In the genomic region with DNA sequence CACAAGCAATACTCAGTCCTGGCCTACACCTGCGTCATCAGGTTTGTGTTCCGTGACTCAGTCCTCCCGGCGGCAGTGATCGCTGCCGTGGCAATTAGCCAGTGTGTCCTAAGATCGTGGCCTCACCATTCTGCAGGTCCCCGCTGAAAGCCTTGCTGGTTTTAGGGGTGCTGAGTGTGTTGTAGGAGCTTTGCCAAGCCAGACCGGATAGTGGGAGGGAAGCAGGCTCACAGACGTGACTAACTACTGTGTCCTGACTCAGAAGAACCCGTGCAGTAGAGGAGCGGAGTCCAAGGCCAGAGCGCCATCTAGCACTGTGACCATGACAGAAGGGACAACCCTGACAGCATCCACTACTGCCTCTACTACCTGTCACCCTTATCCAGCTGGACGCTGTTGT, we compare ENCODE assay signal across 7 mouse cellular contexts.
A peak's percentile ranks its signal among the peaks of the same experiment; 100 is the strongest.
DNase-seq lines count a peak whose midpoint lies in the region; ATAC-seq and TF ChIP-seq lines count a peak whose summit lies in the region.

No protein-coding gene starts in this region.

- no peaks in the 10 kb centered on the region for H3K36me3 ChIP-seq in intestine, postnatal 0 days (ENCODE audit: control insufficient read depth, insufficient read depth)
- no peaks in the 10 kb centered on the region for H3K36me3 ChIP-seq in intestine, embryonic 16.5 days (ENCODE audit: control insufficient read depth, insufficient read depth, low read length)
- H3K36me3 ChIP-seq in CH12.LX (replicated peaks in 1 of 2; ENCODE audit: control insufficient read depth in 1 of 2, insufficient read depth in 1 of 2, low read length in 1 of 2): no peaks in the 10 kb centered on the region
- H3K36me3 ChIP-seq in stomach, postnatal 0 days (ENCODE audit: control insufficient read depth, insufficient read depth, low read length): no peaks in the 10 kb centered on the region

- TF ChIP-seq POLR2A in CH12.LX (IDR thresholded peaks at IDR 0.05; ENCODE audit: low read depth, low read length): no peak

- H3K27ac ChIP-seq in intestine, postnatal 0 days (ENCODE audit: low read depth, low read length): no peak overlapping the region
- H3K27ac ChIP-seq in intestine, embryonic 16.5 days (ENCODE audit: low read length): no peak overlapping the region
- H3K27ac ChIP-seq in CH12.LX (ENCODE audit: insufficient read depth, low read depth): no peak overlapping the region
- no peak overlapping the region for H3K27ac ChIP-seq in stomach, postnatal 0 days (replicated peaks)

- TF ChIP-seq EP300 in CH12.LX (IDR thresholded peaks at IDR 0.05; ENCODE audit: low read length): no peak
- no peak for TF ChIP-seq EP300 in stomach, postnatal 0 days (optimal IDR thresholded peaks at IDR 0.05)

- no peak for DNase-seq in CH12.LX (ENCODE audit: extremely low read depth)
- DNase-seq in adrenal gland, adult 8-10 months: peak; percentile 76
- peak; percentile 78 for DNase-seq in kidney, postnatal 10 days
- DNase-seq in stomach, postnatal 0 days (ENCODE audit: low spot score): no peak

- 72% methylated on average over 14 of the region's 14 CpGs for WGBS in intestine, postnatal 0 days
- 76% methylated on average over 14 of the region's 14 CpGs for WGBS in intestine, embryonic 16.5 days
- WGBS in stomach, postnatal 0 days: 74% methylated on average over 14 of the region's 14 CpGs

- in situ Hi-C loops in CH12.LX (cut with MboI; ENCODE audit: low pct_ligation_motif_present, low pct_unique_long_range_greater_than_20kb, low sequenced_read_pairs): no loop called here

- H3K9me3 ChIP-seq in intestine, postnatal 0 days (ENCODE audit: control insufficient read depth): no peaks in the 10 kb centered on the region
- no peaks in the 10 kb centered on the region for H3K9me3 ChIP-seq in intestine, embryonic 16.5 days (ENCODE audit: control insufficient read depth, low read length)
- H3K9me3 ChIP-seq in CH12.LX (replicated peaks; ENCODE audit: low read length): no peaks in the 10 kb centered on the region
- H3K9me3 ChIP-seq in stomach, postnatal 0 days (ENCODE audit: control insufficient read depth, low read length): no peaks in the 10 kb centered on the region

- H3K79me2 ChIP-seq in CH12.LX (replicated peaks; ENCODE audit: control insufficient read depth, extremely low read depth, insufficient read depth, poor library complexity, severe bottlenecking): no peaks in the 10 kb centered on the region

- peak; percentile 44 for TF ChIP-seq CTCF in intestine, postnatal 0 days (IDR thresholded peaks at IDR 0.05; ENCODE audit: low read depth)
- peak in 1 of 2 experiments; percentile 50; a peak in 2 of 4 replicates for TF ChIP-seq CTCF in CH12.LX (conservative IDR thresholded peaks at IDR 0.05 in 1 of 2, IDR thresholded peaks at IDR 0.05 in 1 of 2; ENCODE audit: low read depth in 2 of 2, low read length in 2 of 2)
- TF ChIP-seq CTCF in stomach, postnatal 0 days (IDR thresholded peaks at IDR 0.05; ENCODE audit: low read depth): peak; percentile 50

- H3K4me3 ChIP-seq in intestine, postnatal 0 days (ENCODE audit: low read depth, low read length): no peak overlapping the region
- H3K4me3 ChIP-seq in intestine, embryonic 16.5 days (ENCODE audit: low read length): no peak overlapping the region
- H3K4me3 ChIP-seq in CH12.LX (replicated peaks in 1 of 3; ENCODE audit: low read depth in 2 of 3, low read length in 2 of 3, poor library complexity in 1 of 3): no peak overlapping the region
- no peak overlapping the region for H3K4me3 ChIP-seq in stomach, postnatal 0 days (ENCODE audit: low read depth, low read length)

- no peak for ATAC-seq in intestine, postnatal 0 days
- ATAC-seq in intestine, embryonic 16.5 days: no peak
- ATAC-seq in stomach, postnatal 0 days (ENCODE audit: low FRiP score, low TSS enrichment): no peak; the same call in 1 of the 2 replicates
- no peak for ATAC-seq in inflammation-experienced regulatory T-cells, adult 6 months

- dilution Hi-C loops in CH12.LX (cut with MboI; ENCODE audit: extremely low pct_ligation_motif_present, extremely low pct_unique_long_range_greater_than_20kb, low sequenced_read_pairs): no loop called here

- H3K27me3 ChIP-seq in intestine, postnatal 0 days (replicated peaks; ENCODE audit: control insufficient read depth, insufficient read depth, low read length): no peaks in the 10 kb centered on the region
- no peaks in the 10 kb centered on the region for H3K27me3 ChIP-seq in intestine, embryonic 16.5 days (replicated peaks; ENCODE audit: control insufficient read depth, insufficient read depth, low read length)
- no peaks in the 10 kb centered on the region for H3K27me3 ChIP-seq in CH12.LX (replicated peaks)
- H3K27me3 ChIP-seq in stomach, postnatal 0 days (ENCODE audit: control insufficient read depth, insufficient read depth, low read length): no peaks in the 10 kb centered on the region

- H3K4me2 ChIP-seq in intestine, postnatal 0 days (replicated peaks; ENCODE audit: low read depth): no peak overlapping the region
- H3K4me2 ChIP-seq in intestine, embryonic 16.5 days (ENCODE audit: low read depth, low read length): no peak overlapping the region
- 0 out of 2 replicates have a peak overlapping the region, but pooled peaks have one; percentile 16 for H3K4me2 ChIP-seq in CH12.LX (ENCODE audit: insufficient read depth, low read depth, poor library complexity, severe bottlenecking)
- no peak overlapping the region for H3K4me2 ChIP-seq in stomach, postnatal 0 days (replicated peaks; ENCODE audit: low read depth)

- no peaks in the 10 kb centered on the region for H3K4me1 ChIP-seq in intestine, postnatal 0 days (replicated peaks; ENCODE audit: control insufficient read depth, insufficient read depth, low read length)
- H3K4me1 ChIP-seq in intestine, embryonic 16.5 days (ENCODE audit: control insufficient read depth, insufficient read depth, low read length): peaks cover 4% of the 10 kb centered on the region
- H3K4me1 ChIP-seq in CH12.LX (ENCODE audit: control insufficient read depth in 1 of 2, insufficient read depth in 2 of 2): peaks cover 10 to 38% of the 10 kb centered on the region in 2 experiments
- no peaks in the 10 kb centered on the region for H3K4me1 ChIP-seq in stomach, postnatal 0 days (replicated peaks; ENCODE audit: control insufficient read depth, insufficient read depth)

- TF ChIP-seq RAD21 in CH12.LX (IDR thresholded peaks at IDR 0.05; ENCODE audit: low read depth, low read length): peak; percentile 35

- H3K9ac ChIP-seq in intestine, postnatal 0 days (ENCODE audit: low read depth, low read length): no peak overlapping the region
- no peak overlapping the region for H3K9ac ChIP-seq in intestine, embryonic 16.5 days (ENCODE audit: low read depth, low read length)
- H3K9ac ChIP-seq in CH12.LX (ENCODE audit: insufficient read depth, low read depth): no peak overlapping the region
- H3K9ac ChIP-seq in stomach, postnatal 0 days (ENCODE audit: low read length): no peak overlapping the region

TF ChIP-seq in CH12.LX, 34 proteins besides CTCF, POLR2A, EP300 and RAD21:
- TF ChIP-seq SMC3 (IDR thresholded peaks at IDR 0.05; ENCODE audit: low read depth, low read length) (peak; percentile 23; the same call in 1 of the 2 replicates), SIN3A (IDR thresholded peaks at IDR 0.05; ENCODE audit: low read length) (no peak)

Comparison
In these comparisons a context has a peak if more than half of its experiments do, and no peak if none do; other contexts are left out.
1. DNase-seq: peak in adrenal gland, adult 8-10 months (single experiment) and kidney, postnatal 10 days (single experiment); none in CH12.LX (single experiment) and stomach, postnatal 0 days (single experiment).